Mouse (Mus musculus) intestine, embryonic 16.5 days (tissue): ENCODE measurements around the gene Stk35. TPM values are rescaled to one million over a fixed set of nuclear protein-coding genes. Genes with fewer than 3 reads are reported as not detected.
"Not testable (repeated sequence)": the region's sequence is repeated elsewhere in the genome, so short reads cannot be mapped to it uniquely, and the experiment has no call there.

Source experiments
- ATAC-seq: fragments of 200-750 bp; cut with Nextera tagmentation; 2 replicates; pipeline ENCODE4 v1.8.0; 2017; ENCODE audit warnings: moderate TSS enrichment, moderate library complexity
- H3K27ac ChIP-seq: fragments of 300-500 bp; sonication (generic); 2 replicates; pipeline ENCODE4 v1.5.1; 2014; ENCODE audit warnings: mild to moderate bottlenecking, low read length
- H3K27me3 ChIP-seq: fragments of 300-500 bp; sonication (generic); replicated peaks from 2 replicates; pipeline ENCODE4 v1.6.1; 2014; ENCODE audit warnings: low read length, control low read depth, mixed read lengths; ENCODE audit not compliant: control insufficient read depth, insufficient read depth
- H3K36me3 ChIP-seq: fragments of 300-500 bp; sonication (generic); 2 replicates; pipeline ENCODE4 v1.6.1; 2014; ENCODE audit warnings: low read length, control low read depth; ENCODE audit not compliant: control insufficient read depth, insufficient read depth
- H3K4me1 ChIP-seq: fragments of 300-500 bp; sonication (generic); 2 replicates; pipeline ENCODE4 v1.6.1; 2014; ENCODE audit warnings: low read length, control low read depth, mixed read lengths; ENCODE audit not compliant: control insufficient read depth, insufficient read depth
- H3K4me2 ChIP-seq: fragments of 300-500 bp; sonication (generic); 2 replicates; pipeline ENCODE4 v1.6.1; 2014; ENCODE audit warnings: low read depth, low read length, control low read depth
- H3K4me3 ChIP-seq: fragments of 300-500 bp; sonication (generic); 2 replicates; pipeline ENCODE4 v1.5.1; 2014; ENCODE audit warnings: mild to moderate bottlenecking, low read length
- H3K9ac ChIP-seq: fragments of 300-500 bp; sonication (generic); 2 replicates; pipeline ENCODE4 v1.6.1; 2014; ENCODE audit warnings: low read depth, low read length
- H3K9me3 ChIP-seq: fragments of 300-500 bp; sonication (generic); 2 replicates; pipeline ENCODE4 v1.6.1; 2016; ENCODE audit warnings: low read length, control low read depth; ENCODE audit not compliant: control insufficient read depth
- WGBS: fragments of 180-500 bp; shearing (Covaris S2); extraction: QIAGEN DNeasy Blood & Tissue Kit; methylation state at CpG from one replicate; pipeline ENCODE4 v1.1.7; 2014; 5-methylcytosine and 5-hydroxymethylcytosine counted together
- polyA plus RNA-seq: library from polyadenylated mRNA; unstranded; fragments of >200 nt; fragmentation: Nextera tagmentation; extraction: Ambion mirVana; gene quantifications from 2 replicates; pipeline ENCODE4 v1.2.1, GENCODE M21; 2015

Gene Stk35
- polyA plus RNA-seq, 1 experiment from 2014 or later = 4.5 TPM

DNA sequence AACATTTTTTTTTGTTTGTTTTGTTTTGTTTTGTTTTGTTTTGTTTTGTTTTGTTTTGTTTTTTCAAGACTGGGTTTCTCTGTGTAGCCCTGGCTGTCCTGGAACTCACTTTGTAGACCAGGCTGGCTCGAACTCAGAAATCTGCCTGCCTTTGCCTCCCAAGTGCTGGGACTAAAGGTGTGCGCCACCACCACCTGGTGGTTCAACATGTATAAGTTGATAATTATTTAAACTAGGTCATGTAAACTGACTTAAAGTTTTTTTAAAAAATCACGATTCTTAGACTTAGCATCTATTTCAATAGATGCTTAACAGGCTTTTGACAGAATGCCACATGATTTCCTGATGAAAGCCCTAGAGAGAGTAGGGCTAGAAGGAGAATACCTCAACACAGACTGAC is 48.8 kb downstream of the Stk35 start:
- not testable (repeated sequence) for H3K27ac ChIP-seq, H3K4me3 ChIP-seq, H3K9ac ChIP-seq, H3K27me3 ChIP-seq, ATAC-seq, H3K36me3 ChIP-seq, H3K9me3 ChIP-seq, H3K4me2 ChIP-seq, H3K4me1 ChIP-seq
- 85% methylated on average over 3 of the region's 3 CpGs for WGBS

GRCm38 (mm10) chr2:129851512-129851911 is 51.2 kb downstream of the Stk35 start:
- Histone ChIP-seq H3K4me1 (no peaks in the 10 kb centered on the region), H3K36me3 (no peaks in the 10 kb centered on the region), H3K4me2 (no peak overlapping the region), H3K9me3 (no peaks in the 10 kb centered on the region), H3K9ac (no peak overlapping the region), H3K27ac (no peak overlapping the region), H3K4me3 (no peak overlapping the region), H3K27me3 (no peaks in the 10 kb centered on the region)
- WGBS = 75% methylated on average over 4 of the region's 4 CpGs
- no peak for ATAC-seq

DNA sequence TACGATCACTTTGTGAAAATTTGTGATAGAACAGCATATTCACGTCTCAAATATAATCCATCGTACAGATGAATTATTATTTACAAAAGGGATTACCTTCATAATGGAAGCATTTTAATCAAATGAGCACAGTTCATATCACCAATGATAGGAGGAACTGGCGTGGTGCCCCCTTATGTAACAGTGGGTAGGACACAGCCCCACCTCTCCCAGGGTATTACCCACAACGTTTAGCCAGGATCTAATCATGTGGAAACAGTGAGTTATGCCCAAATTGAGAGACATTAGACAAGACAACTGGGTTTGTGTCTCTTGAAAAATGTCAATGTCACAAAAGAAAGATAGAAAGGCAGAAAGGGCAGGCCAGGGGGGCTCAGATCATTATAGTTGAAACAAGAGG is 62.9 kb downstream of the Stk35 start:
- no peak overlapping the region for H3K9ac ChIP-seq
- H3K9me3 ChIP-seq = no peaks in the 10 kb centered on the region
- no peak overlapping the region for H3K4me3 ChIP-seq
- H3K4me2 ChIP-seq = no peak overlapping the region
- H3K36me3 ChIP-seq = no peaks in the 10 kb centered on the region
- ATAC-seq = no peak
- H3K27me3 ChIP-seq = no peaks in the 10 kb centered on the region
- H3K4me1 ChIP-seq = no peaks in the 10 kb centered on the region
- H3K27ac ChIP-seq = no peak overlapping the region
- 85% methylated on average over 5 of the region's 5 CpGs for WGBS

GRCm38 (mm10) chr2:129864958-129865357 is 64.6 kb downstream of the Stk35 start:
- H3K4me3 ChIP-seq = no peak overlapping the region
- no peaks in the 10 kb centered on the region for H3K36me3 ChIP-seq
- no peak overlapping the region for H3K27ac ChIP-seq
- WGBS = 89% methylated on average over 3 of the region's 3 CpGs
- H3K27me3 ChIP-seq = no peaks in the 10 kb centered on the region
- H3K4me1 ChIP-seq = no peaks in the 10 kb centered on the region
- H3K9me3 ChIP-seq = no peaks in the 10 kb centered on the region
- no peak overlapping the region for H3K9ac ChIP-seq
- no peak overlapping the region for H3K4me2 ChIP-seq
- no peak for ATAC-seq

- no peaks in the 10 kb centered on the region for H3K27me3 ChIP-seq
- WGBS = 96% methylated on average over 5 of the region's 5 CpGs
Measured at GRCm38 (mm10) chr2:129869151-129869550, 68.8 kb downstream of the Stk35 start.

GRCm38 (mm10) chr2:129871246-129871645 is 70.9 kb downstream of the Stk35 start:
- Histone ChIP-seq H3K4me2 (no peak overlapping the region), H3K9ac (no peak overlapping the region), H3K4me3 (no peak overlapping the region), H3K27ac (no peak overlapping the region), H3K9me3 (no peaks in the 10 kb centered on the region), H3K4me1 (no peaks in the 10 kb centered on the region), H3K36me3 (no peaks in the 10 kb centered on the region), H3K27me3 (no peaks in the 10 kb centered on the region)
- ATAC-seq = no peak
- WGBS = 87% methylated on average over 5 of the region's 5 CpGs

More at GRCm38 (mm10) chr2:129869151-129869550, 68.8 kb downstream of the Stk35 start:
- no peaks in the 10 kb centered on the region for H3K9me3 ChIP-seq
- no peak overlapping the region for H3K9ac ChIP-seq
- no peak for ATAC-seq
- no peaks in the 10 kb centered on the region for H3K36me3 ChIP-seq
- H3K4me3 ChIP-seq = no peak overlapping the region
- no peak overlapping the region for H3K27ac ChIP-seq
- no peak overlapping the region for H3K4me2 ChIP-seq
- no peaks in the 10 kb centered on the region for H3K4me1 ChIP-seq

DNA sequence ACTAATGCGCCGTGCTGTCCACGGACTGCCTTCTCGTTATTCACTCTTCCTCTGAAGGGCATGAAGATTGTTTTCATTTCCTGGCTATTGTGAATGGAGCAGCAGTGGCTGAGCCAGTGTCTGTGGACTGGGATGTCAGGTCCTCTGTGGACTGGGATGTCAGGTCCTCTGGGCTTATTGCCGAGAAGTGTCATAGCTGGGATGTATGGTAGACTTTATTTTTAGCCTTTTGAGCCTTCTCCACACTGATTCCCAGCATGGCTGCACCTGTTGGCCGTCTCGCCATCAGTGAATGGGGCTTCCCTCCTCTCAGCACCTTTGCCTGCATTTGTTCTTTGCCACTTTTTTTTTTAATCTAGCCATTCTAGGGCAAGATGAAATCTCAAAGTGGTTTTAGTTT is 71.8 kb downstream of the Stk35 start:
- WGBS = 75% methylated on average over 7 of the region's 7 CpGs
- H3K4me3 ChIP-seq = no peak overlapping the region
- H3K9ac ChIP-seq = no peak overlapping the region
- no peaks in the 10 kb centered on the region for H3K36me3 ChIP-seq
- H3K4me2 ChIP-seq = no peak overlapping the region
- H3K27ac ChIP-seq = no peak overlapping the region
- H3K9me3 ChIP-seq = no peaks in the 10 kb centered on the region
- H3K27me3 ChIP-seq = no peaks in the 10 kb centered on the region
- H3K4me1 ChIP-seq = no peaks in the 10 kb centered on the region
- no peak for ATAC-seq

- Histone ChIP-seq H3K27me3 (no peaks in the 10 kb centered on the region), H3K9me3 (no peaks in the 10 kb centered on the region), H3K4me3 (no peak overlapping the region), H3K4me2 (no peak overlapping the region), H3K9ac (no peak overlapping the region), H3K36me3 (no peaks in the 10 kb centered on the region), H3K27ac (no peak overlapping the region), H3K4me1 (no peaks in the 10 kb centered on the region)
- WGBS = 9% methylated on average over 5 of the region's 5 CpGs
- peak; percentile 38; the same call in 1 of the 2 replicates for ATAC-seq
Measured at GRCm38 (mm10) chr2:129873489-129873888, 73.2 kb downstream of the Stk35 start.

GRCm38 (mm10) chr2:129874084-129874483 is 73.8 kb downstream of the Stk35 start:
- Histone ChIP-seq H3K9me3 (no peaks in the 10 kb centered on the region), H3K4me1 (no peaks in the 10 kb centered on the region), H3K4me2 (no peak overlapping the region), H3K27me3 (no peaks in the 10 kb centered on the region), H3K27ac (no peak overlapping the region), H3K4me3 (no peak overlapping the region), H3K9ac (no peak overlapping the region), H3K36me3 (no peaks in the 10 kb centered on the region)
- no peak for ATAC-seq
- 63% methylated on average over 9 of the region's 9 CpGs for whole genome bisulfite sequencing

- ATAC-seq = no peak
- Histone ChIP-seq H3K4me1 (no peaks in the 10 kb centered on the region), H3K27ac (no peak overlapping the region), H3K9ac (no peak overlapping the region), H3K4me2 (no peak overlapping the region), H3K4me3 (no peak overlapping the region), H3K27me3 (no peaks in the 10 kb centered on the region), H3K36me3 (no peaks in the 10 kb centered on the region), H3K9me3 (no peaks in the 10 kb centered on the region)
- WGBS = 75% methylated on average over 10 of the region's 10 CpGs
Measured at GRCm38 (mm10) chr2:129874509-129875095, 74.3 kb downstream of the Stk35 start.
